Mouse (Mus musculus): Measurements from ENCODE around the gene Cfap57.

Gene Cfap57

GRCm38 (mm10) chr4:118564926-118565279 is 55.7 kb downstream of the Cfap57 start:
- ATAC-seq (ENCODE audit: insufficient number of reproducible peaks, low FRiP score, low TSS enrichment): no peak

- ATAC-seq (ENCODE audit: insufficient number of reproducible peaks, low FRiP score, low TSS enrichment): no peak
Observed at GRCm38 (mm10) chr4:118564062-118564925, 56.3 kb downstream of the Cfap57 start.

GRCm38 (mm10) chr4:118553039-118553649 is 67.4 kb downstream of the Cfap57 start:
- no peak for ATAC-seq (ENCODE audit: insufficient number of reproducible peaks, low FRiP score, low TSS enrichment)

- peak; percentile 87 for ATAC-seq (ENCODE audit: insufficient number of reproducible peaks, low FRiP score, low TSS enrichment)
Observed at GRCm38 (mm10) chr4:118548130-118548480, 72.5 kb downstream of the Cfap57 start.

GRCm38 (mm10) chr4:118547424-118548129 is 73.0 kb downstream of the Cfap57 start:
- ATAC-seq (ENCODE audit: insufficient number of reproducible peaks, low FRiP score, low TSS enrichment): peak; percentile 91

GRCm38 (mm10) chr4:118544441-118545127 is 76.0 kb downstream of the Cfap57 start:
- ATAC-seq (ENCODE audit: insufficient number of reproducible peaks, low FRiP score, low TSS enrichment): no peak

- no peak for ATAC-seq (ENCODE audit: insufficient number of reproducible peaks, low FRiP score, low TSS enrichment)
Observed at GRCm38 (mm10) chr4:118543592-118544260, 76.9 kb downstream of the Cfap57 start, which contains the start of gene Tmem125. Gene Tmem125 (minus strand): TSS chr4:118544044.

- no peak for ATAC-seq (ENCODE audit: insufficient number of reproducible peaks, low FRiP score, low TSS enrichment)
Observed at GRCm38 (mm10) chr4:118543158-118543530, 77.4 kb downstream of the Cfap57 start.

- no peak for ATAC-seq (ENCODE audit: insufficient number of reproducible peaks, low FRiP score, low TSS enrichment)
Observed at GRCm38 (mm10) chr4:118542510-118543157, 77.9 kb downstream of the Cfap57 start.

GRCm38 (mm10) chr4:118539904-118540303 is 80.7 kb downstream of the Cfap57 start:
- ATAC-seq (ENCODE audit: insufficient number of reproducible peaks, low FRiP score, low TSS enrichment): no peak

GRCm38 (mm10) chr4:118537801-118538200 is 82.8 kb downstream of the Cfap57 start:
- ATAC-seq (ENCODE audit: insufficient number of reproducible peaks, low FRiP score, low TSS enrichment): no peak

- ATAC-seq (ENCODE audit: insufficient number of reproducible peaks, low FRiP score, low TSS enrichment): no peak
Observed at GRCm38 (mm10) chr4:118535610-118536009, 85.0 kb downstream of the Cfap57 start.

GRCm38 (mm10) chr4:118533605-118534004 is 87.0 kb downstream of the Cfap57 start:
- ATAC-seq (ENCODE audit: insufficient number of reproducible peaks, low FRiP score, low TSS enrichment): no peak

- ATAC-seq (ENCODE audit: insufficient number of reproducible peaks, low FRiP score, low TSS enrichment): no peak
Observed at GRCm38 (mm10) chr4:118533156-118533555, 87.4 kb downstream of the Cfap57 start.

GRCm38 (mm10) chr4:118532663-118533062 is 87.9 kb downstream of the Cfap57 start:
- no peak for ATAC-seq (ENCODE audit: insufficient number of reproducible peaks, low FRiP score, low TSS enrichment)

- ATAC-seq (ENCODE audit: insufficient number of reproducible peaks, low FRiP score, low TSS enrichment): no peak
Observed at GRCm38 (mm10) chr4:118527720-118528119, 92.9 kb downstream of the Cfap57 start.

- ATAC-seq (ENCODE audit: insufficient number of reproducible peaks, low FRiP score, low TSS enrichment): no peak
Observed at GRCm38 (mm10) chr4:118527335-118527681, 93.3 kb downstream of the Cfap57 start.

- ATAC-seq (ENCODE audit: insufficient number of reproducible peaks, low FRiP score, low TSS enrichment): no peak
Observed at GRCm38 (mm10) chr4:118526408-118527334, 93.9 kb downstream of the Cfap57 start, which contains the start of gene 2610528J11Rik. Gene 2610528J11Rik (plus strand): TSS chr4:118526999.

- no peak for ATAC-seq (ENCODE audit: insufficient number of reproducible peaks, low FRiP score, low TSS enrichment)
Observed at GRCm38 (mm10) chr4:118525779-118526178, 94.8 kb downstream of the Cfap57 start.
